Mouse (Mus musculus): ENCODE measurements around the gene Smim14. TPM values are rescaled to one million over a fixed set of nuclear protein-coding genes. Genes with fewer than 3 reads are reported as not detected.

The Smim14 gene
- polyA plus RNA-seq, 1 experiment from 2014 or later = 45.8 TPM

DNA sequence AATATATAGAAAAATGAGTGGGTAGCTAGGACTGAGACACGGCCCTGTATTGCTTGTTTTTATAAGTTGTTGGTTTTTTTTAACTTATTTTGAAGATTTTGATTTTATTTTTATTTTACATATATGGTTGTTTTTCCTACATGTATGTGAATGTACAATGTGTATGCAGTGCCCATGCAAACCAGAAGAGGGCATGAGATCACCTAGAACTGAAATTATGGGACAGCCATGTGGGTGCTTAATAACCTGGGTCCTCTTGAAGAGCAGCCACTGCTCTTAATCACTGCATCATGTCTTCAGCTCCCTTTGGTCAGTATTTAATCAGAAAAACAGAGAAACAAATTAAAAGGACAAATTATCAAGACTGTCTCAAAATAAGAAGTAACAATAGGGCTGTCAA, 15.2 kb downstream of the Smim14 start:
- H3K4me1 ChIP-seq (replicated peaks) = no peaks in the 10 kb centered on the region
- no peak for ATAC-seq (ENCODE audit: insufficient read depth)
- 40% methylated on average over 1 of the region's 1 CpGs for WGBS (ENCODE audit: insufficient replicate concordance)
- H3K9me3 ChIP-seq (replicated peaks) = no peaks in the 10 kb centered on the region
- no peak overlapping the region for H3K27ac ChIP-seq (replicated peaks)
- H3K27me3 ChIP-seq = no peaks in the 10 kb centered on the region
- no peak overlapping the region for H3K4me3 ChIP-seq (replicated peaks)
- H3K9ac ChIP-seq = no peak overlapping the region
- no peaks in the 10 kb centered on the region for H3K36me3 ChIP-seq (replicated peaks)
- no peak overlapping the region for H3K4me2 ChIP-seq

GRCm38 (mm10) chr5:65514635-65515278, 22.2 kb downstream of the Smim14 start:
- 0 out of 2 replicates have a peak, but pooled peaks cover 3% of the 10 kb centered on the region for H3K27me3 ChIP-seq
- no peak for ATAC-seq (ENCODE audit: insufficient read depth)
- H3K27ac ChIP-seq (replicated peaks) = no peak overlapping the region
- no peaks in the 10 kb centered on the region for H3K4me1 ChIP-seq (replicated peaks)
- no peaks in the 10 kb centered on the region for H3K9me3 ChIP-seq (replicated peaks)
- 18% methylated on average over 5 of the region's 5 CpGs for WGBS (ENCODE audit: insufficient replicate concordance)
- no peak overlapping the region for H3K4me2 ChIP-seq
- no peaks in the 10 kb centered on the region for H3K36me3 ChIP-seq (replicated peaks)
- no peak overlapping the region for H3K9ac ChIP-seq
- H3K4me3 ChIP-seq (replicated peaks) = no peak overlapping the region

DNA sequence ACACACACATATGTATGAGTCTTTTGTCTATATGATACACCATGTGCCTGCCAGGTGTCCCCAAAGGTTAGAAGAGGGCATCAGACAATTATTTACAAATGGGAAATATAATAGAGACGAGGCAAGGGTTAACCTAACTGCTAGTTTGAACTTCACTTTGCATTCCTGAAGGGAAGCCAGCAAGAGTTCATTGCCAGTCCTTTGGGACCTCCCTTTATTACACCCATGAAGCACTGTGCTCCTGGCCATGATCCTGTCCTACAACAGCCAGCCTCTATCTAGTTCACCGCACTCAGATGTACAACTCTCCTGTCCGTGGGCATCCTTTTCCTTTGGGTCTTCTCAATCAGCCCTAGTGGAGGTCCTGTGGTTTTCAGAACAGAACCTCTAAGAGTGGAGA, 23.5 kb downstream of the Smim14 start:
- Histone ChIP-seq H3K4me1 (replicated peaks) (no peaks in the 10 kb centered on the region), H3K4me2 (no peak overlapping the region)
- WGBS (ENCODE audit: insufficient replicate concordance) = 45% methylated on average over 3 of the region's 3 CpGs

DNA sequence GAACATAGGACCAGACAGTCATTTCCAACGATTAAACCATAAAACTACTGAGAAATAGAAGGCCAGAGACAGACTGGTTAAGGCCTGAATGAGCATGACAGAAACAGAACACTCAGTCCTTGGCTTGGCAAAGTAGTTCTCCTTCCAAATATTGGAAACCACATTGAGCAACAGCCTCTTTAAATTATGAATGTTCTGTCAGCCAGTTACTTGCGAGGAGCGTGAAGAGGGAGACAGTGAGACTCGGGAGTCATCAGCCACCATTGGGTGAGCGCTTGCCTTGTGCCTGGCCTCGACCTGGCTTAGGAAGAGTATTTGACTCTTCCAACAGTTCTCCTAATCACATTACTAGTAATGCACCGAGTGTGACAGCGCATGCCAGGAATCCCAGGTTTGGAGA, 28.6 kb downstream of the Smim14 start:
- no peak overlapping the region for H3K9ac ChIP-seq
- no peaks in the 10 kb centered on the region for H3K4me1 ChIP-seq (replicated peaks)
- no peaks in the 10 kb centered on the region for H3K27me3 ChIP-seq
- H3K4me3 ChIP-seq (replicated peaks) = no peak overlapping the region
- no peaks in the 10 kb centered on the region for H3K9me3 ChIP-seq (replicated peaks)
- H3K4me2 ChIP-seq = no peak overlapping the region
- no peaks in the 10 kb centered on the region for H3K36me3 ChIP-seq (replicated peaks)
- 70% methylated on average over 8 of the region's 8 CpGs for WGBS (ENCODE audit: insufficient replicate concordance)
- no peak for ATAC-seq (ENCODE audit: insufficient read depth)
- no peak overlapping the region for H3K27ac ChIP-seq (replicated peaks)

More for the DNA sequence above, 23.5 kb downstream of the Smim14 start:
- Histone ChIP-seq H3K4me3 (replicated peaks) (no peak overlapping the region), H3K27ac (replicated peaks) (no peak overlapping the region), H3K27me3 (0 out of 2 replicates have a peak, but pooled peaks cover 3% of the 10 kb centered on the region), H3K9me3 (replicated peaks) (no peaks in the 10 kb centered on the region), H3K9ac (no peak overlapping the region), H3K36me3 (replicated peaks) (no peaks in the 10 kb centered on the region)
- no peak for ATAC-seq (ENCODE audit: insufficient read depth)

GRCm38 (mm10) chr5:65505786-65506185, 31.2 kb downstream of the Smim14 start:
- Histone ChIP-seq H3K27me3 (no peaks in the 10 kb centered on the region), H3K4me3 (replicated peaks) (no peak overlapping the region), H3K4me2 (peak overlapping the region; percentile 35), H3K9ac (no peak overlapping the region), H3K9me3 (replicated peaks) (no peaks in the 10 kb centered on the region), H3K36me3 (replicated peaks) (no peaks in the 10 kb centered on the region), H3K27ac (replicated peaks) (no peak overlapping the region), H3K4me1 (replicated peaks) (no peaks in the 10 kb centered on the region)
- no peak for ATAC-seq (ENCODE audit: insufficient read depth)
- whole genome bisulfite sequencing (ENCODE audit: insufficient replicate concordance) = 13% methylated on average over 8 of the region's 8 CpGs

DNA sequence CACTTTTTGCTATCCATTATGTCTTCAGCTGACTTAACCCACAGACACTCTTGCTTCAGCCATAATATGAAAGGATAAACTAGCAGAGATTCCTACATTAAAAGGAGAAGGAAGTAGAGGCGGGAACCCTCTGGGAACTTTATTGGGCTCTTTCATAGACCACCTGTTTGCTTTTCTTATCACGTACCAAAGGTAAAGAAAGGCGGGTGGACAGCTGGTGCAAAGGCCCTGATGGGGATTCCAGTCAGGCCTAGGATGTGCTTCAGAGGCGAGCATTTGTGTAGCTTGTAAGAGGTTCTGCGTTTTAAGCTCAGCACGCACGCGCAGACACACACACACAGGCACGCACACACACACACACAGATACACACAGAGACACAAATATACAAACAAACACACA, 35.6 kb downstream of the Smim14 start:
- Histone ChIP-seq H3K4me2 (no peak overlapping the region), H3K4me3 (replicated peaks) (no peak overlapping the region), H3K36me3 (replicated peaks) (no peaks in the 10 kb centered on the region), H3K9ac (no peak overlapping the region), H3K27ac (replicated peaks) (no peak overlapping the region), H3K4me1 (replicated peaks) (no peaks in the 10 kb centered on the region), H3K9me3 (replicated peaks) (no peaks in the 10 kb centered on the region), H3K27me3 (no peaks in the 10 kb centered on the region)
- ATAC-seq (ENCODE audit: insufficient read depth) = no peak
- 74% methylated on average over 9 of the region's 9 CpGs for WGBS (ENCODE audit: insufficient replicate concordance)

GRCm38 (mm10) chr5:65500231-65500630, 36.8 kb downstream of the Smim14 start:
- no peak overlapping the region for H3K4me2 ChIP-seq
- no peaks in the 10 kb centered on the region for H3K36me3 ChIP-seq (replicated peaks)
- no peak overlapping the region for H3K9ac ChIP-seq
- ATAC-seq (ENCODE audit: insufficient read depth) = no peak
- H3K27ac ChIP-seq (replicated peaks) = no peak overlapping the region
- H3K27me3 ChIP-seq = no peaks in the 10 kb centered on the region
- H3K4me1 ChIP-seq (replicated peaks) = no peaks in the 10 kb centered on the region
- H3K9me3 ChIP-seq (replicated peaks) = no peaks in the 10 kb centered on the region
- 66% methylated on average over 7 of the region's 7 CpGs for WGBS (ENCODE audit: insufficient replicate concordance)
- H3K4me3 ChIP-seq (replicated peaks) = no peak overlapping the region

GRCm38 (mm10) chr5:65492716-65493531, 44.1 kb downstream of the Smim14 start, which contains the start of gene Gm43552:
Gene Gm43552 (minus strand): TSS chr5:65492833.
- ATAC-seq (ENCODE audit: insufficient read depth) = peak; percentile 94
- H3K9me3 ChIP-seq (replicated peaks) = no peaks in the 10 kb centered on the region
- H3K9ac ChIP-seq = peak within 1 kb of the TSS; percentile 86
- H3K4me3 ChIP-seq (replicated peaks) = peak within 1 kb of the TSS; percentile 89
- WGBS (ENCODE audit: insufficient replicate concordance) = under 1% methylated on average over 69 of the region's 69 CpGs
- H3K36me3 ChIP-seq (replicated peaks) = no peaks in the 10 kb centered on the region
- H3K4me1 ChIP-seq (replicated peaks) = peaks cover 23% of the 10 kb centered on the region
- peak within 1 kb of the TSS; percentile 90 for H3K4me2 ChIP-seq
- H3K27me3 ChIP-seq = peaks cover 17% of the 10 kb centered on the region
- H3K27ac ChIP-seq (replicated peaks) = peak within 1 kb of the TSS; percentile 93

GRCm38 (mm10) chr5:65491767-65492715, 44.9 kb downstream of the Smim14 start:
- Histone ChIP-seq H3K27me3 (peaks cover 17% of the 10 kb centered on the region), H3K27ac (replicated peaks) (peak overlapping the region; percentile 93)
- WGBS (ENCODE audit: insufficient replicate concordance) = 1% methylated on average over 57 of the region's 57 CpGs

DNA sequence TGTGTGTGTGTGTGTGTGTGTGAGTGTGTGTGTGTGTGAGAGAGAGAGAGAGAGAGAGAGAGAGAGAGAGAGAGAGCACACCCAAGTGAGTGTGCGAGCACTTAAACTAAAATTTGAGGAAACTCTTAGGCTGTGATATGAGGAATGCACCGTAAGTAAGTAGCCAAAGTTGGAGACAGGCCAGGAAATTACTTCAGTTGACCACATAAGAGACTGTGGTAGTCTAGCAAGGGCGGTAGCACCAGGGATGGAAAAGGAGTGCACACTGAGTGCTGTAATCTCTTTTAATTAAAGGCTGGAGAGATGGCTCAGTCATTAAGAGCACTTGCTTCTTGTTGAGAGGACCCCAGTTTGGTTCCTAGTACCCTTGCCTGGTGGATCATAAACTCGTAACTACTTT, 47.2 kb downstream of the Smim14 start:
- no peaks in the 10 kb centered on the region for H3K9me3 ChIP-seq (replicated peaks)
- no peak for ATAC-seq (ENCODE audit: insufficient read depth)
- peaks cover 17% of the 10 kb centered on the region for H3K27me3 ChIP-seq
- H3K9ac ChIP-seq = no peak overlapping the region
- WGBS (ENCODE audit: insufficient replicate concordance) = 45% methylated on average over 4 of the region's 4 CpGs
- H3K36me3 ChIP-seq (replicated peaks) = no peaks in the 10 kb centered on the region
- no peak overlapping the region for H3K27ac ChIP-seq (replicated peaks)
- peaks cover 30% of the 10 kb centered on the region for H3K4me1 ChIP-seq (replicated peaks)
- H3K4me3 ChIP-seq (replicated peaks) = no peak overlapping the region
- H3K4me2 ChIP-seq = no peak overlapping the region; the same call in 1 of the 2 replicates

More at GRCm38 (mm10) chr5:65491767-65492715, 44.9 kb downstream of the Smim14 start:
- no peaks in the 10 kb centered on the region for H3K9me3 ChIP-seq (replicated peaks)
- H3K4me1 ChIP-seq (replicated peaks) = peaks cover 26% of the 10 kb centered on the region
- peak; percentile 82 for ATAC-seq (ENCODE audit: insufficient read depth)
- no peaks in the 10 kb centered on the region for H3K36me3 ChIP-seq (replicated peaks)
- peak overlapping the region; percentile 89 for H3K4me3 ChIP-seq (replicated peaks)
- H3K9ac ChIP-seq = peak overlapping the region; percentile 86
- peak overlapping the region; percentile 90 for H3K4me2 ChIP-seq
